ENCODE assay signal across 25 mouse cellular contexts in genomic region chr2:166340196-166340595, GRCm38 (mm10).
"Had no signal": no experiment of that assay in that cellular context is flagged by ENCODE, and none has a peak within 500 bp of the region (broad histone marks: within the 10 kb centered on the region; RNA-seq: fewer than 3 reads in every experiment).

No protein-coding gene starts in this region.

- H3K36me3 ChIP-seq: heart, embryonic 13.5 days; heart, embryonic 15.5 days; hindbrain, embryonic 10.5 days; hindbrain, embryonic 12.5 days; limb, embryonic 13.5 days; limb, embryonic 15.5 days; liver, embryonic 12.5 days had no signal

- H3K27me3 ChIP-seq: heart, embryonic 15.5 days; limb, embryonic 13.5 days; limb, embryonic 15.5 days; liver, embryonic 12.5 days had no signal

- H3K4me2 ChIP-seq: heart, embryonic 11.5 days; heart, embryonic 13.5 days; heart, embryonic 15.5 days; hindbrain, embryonic 12.5 days; hindbrain, embryonic 14.5 days; limb, embryonic 13.5 days; limb, embryonic 15.5 days; liver, embryonic 12.5 days had no signal

- H3K4me1 ChIP-seq: liver, embryonic 12.5 days had no signal

- DNase-seq: gastrocnemius, postnatal 10 days; gastrocnemius, postnatal 25 days; heart, adult 18-20 months; heart, postnatal 14 days; heart, postnatal 4 days; kidney, adult 18-20 months; kidney, adult 8-10 months; kidney, postnatal 10 days; kidney, postnatal 25 days; kidney, postnatal 4 days had no signal

- H3K9me3 ChIP-seq: heart, embryonic 15.5 days; limb, embryonic 15.5 days; liver, embryonic 12.5 days had no signal

- H3K27ac ChIP-seq: heart, embryonic 13.5 days; heart, embryonic 15.5 days; hindbrain, embryonic 10.5 days; hindbrain, embryonic 12.5 days; hindbrain, embryonic 14.5 days; layer of hippocampus, adult 2 months; left cerebral cortex, adult 2 months; limb, embryonic 13.5 days; limb, embryonic 15.5 days; liver, embryonic 12.5 days; liver, embryonic 14.5 days had no signal

- H3K4me3 ChIP-seq: heart, embryonic 13.5 days; heart, embryonic 15.5 days; hindbrain, embryonic 10.5 days; hindbrain, embryonic 12.5 days; layer of hippocampus, adult 2 months; left cerebral cortex, adult 2 months; limb, embryonic 13.5 days; limb, embryonic 15.5 days; liver, embryonic 12.5 days had no signal

- ATAC-seq: hindbrain, embryonic 16.5 days; inflammation-experienced regulatory T-cells, adult 6 months; intestine, postnatal 0 days; liver, embryonic 12.5 days had no signal

- H3K9ac ChIP-seq: heart, embryonic 13.5 days; heart, embryonic 15.5 days; hindbrain, embryonic 12.5 days; hindbrain, embryonic 14.5 days; limb, embryonic 13.5 days; limb, embryonic 15.5 days; liver, embryonic 12.5 days; liver, embryonic 14.5 days had no signal
